ENCODE assay signal across 13 mouse cellular contexts in genomic region chr9:85609152-85609551, GRCm38 (mm10).
A peak's percentile ranks its signal among the peaks of the same experiment; 100 is the strongest.
DNase-seq lines count a peak whose midpoint lies in the region; ATAC-seq and TF ChIP-seq lines count a peak whose summit lies in the region.
"Had no signal": no experiment of that assay in that cellular context is flagged by ENCODE, and none has a peak within 500 bp of the region (broad histone marks: within the 10 kb centered on the region; RNA-seq: fewer than 3 reads in every experiment).

No protein-coding gene starts in this region.

- no peaks in the 10 kb centered on the region for H3K36me3 ChIP-seq in lung, embryonic 14.5 days (ENCODE audit: insufficient read depth)
- H3K36me3 ChIP-seq in lung, postnatal 0 days (ENCODE audit: insufficient read depth, low read length) = no peaks in the 10 kb centered on the region
- H3K36me3 ChIP-seq: heart, embryonic 12.5 days; limb, embryonic 12.5 days had no signal

- H3K4me3 ChIP-seq in lung, embryonic 14.5 days (ENCODE audit: low read depth, low read length) = no peak overlapping the region
- no peak overlapping the region for H3K4me3 ChIP-seq in lung, postnatal 0 days (ENCODE audit: low read depth, low read length)
- H3K4me3 ChIP-seq: heart, embryonic 12.5 days; limb, embryonic 12.5 days had no signal

- H3K4me1 ChIP-seq in lung, embryonic 14.5 days (ENCODE audit: insufficient read depth) = no peaks in the 10 kb centered on the region
- no peaks in the 10 kb centered on the region for H3K4me1 ChIP-seq in lung, postnatal 0 days (ENCODE audit: insufficient read depth, low read depth, low read length)
- H3K4me1 ChIP-seq: heart, embryonic 12.5 days; limb, embryonic 12.5 days had no signal

- TF ChIP-seq EP300 in lung, postnatal 0 days (IDR thresholded peaks at IDR 0.05) = no peak

- 84% methylated on average over 3 of the region's 3 CpGs for WGBS in lung, embryonic 14.5 days
- 67% methylated on average over 3 of the region's 3 CpGs for WGBS in lung, postnatal 0 days

- H3K27me3 ChIP-seq in lung, embryonic 14.5 days (ENCODE audit: insufficient read depth, low read length) = no peaks in the 10 kb centered on the region
- no peaks in the 10 kb centered on the region for H3K27me3 ChIP-seq in lung, postnatal 0 days (replicated peaks; ENCODE audit: insufficient read depth, low read length)
- H3K27me3 ChIP-seq: CH12.LX; heart, embryonic 12.5 days; limb, embryonic 12.5 days had no signal

- no peak; the same call in 1 of the 2 replicates for ATAC-seq in lung, embryonic 14.5 days (ENCODE audit: insufficient read depth)
- ATAC-seq in lung, postnatal 0 days = no peak
- ATAC-seq in erythroblast, adult 5-6 weeks (replicated peaks; ENCODE audit: low FRiP score, poor library complexity, severe bottlenecking) = no peak

- no peak overlapping the region for H3K27ac ChIP-seq in lung, embryonic 14.5 days (ENCODE audit: low read depth)
- no peak overlapping the region for H3K27ac ChIP-seq in lung, postnatal 0 days (ENCODE audit: low read length)
- H3K27ac ChIP-seq: limb, embryonic 12.5 days had no signal

- DNase-seq in lung, embryonic 14.5 days = peak; percentile 25
- DNase-seq in lung, adult 18-20 months = no peak
- DNase-seq in cerebellum, adult 9-11 months = peak; percentile 46
- peak; percentile 58 to 78 for DNase-seq in layer of hippocampus, adult 18-20 months (ENCODE audit: low spot score in 2 of 2)
- DNase-seq in right cerebral cortex, postnatal 14 days = peak; percentile 13
- no peak for DNase-seq in gastrocnemius, postnatal 10 days
- no peak for DNase-seq in lung, postnatal 0 days (ENCODE audit: low spot score)
- DNase-seq: kidney, adult 18-20 months; thymus, postnatal 14 days had no signal

- no peak for TF ChIP-seq CTCF in lung, embryonic 14.5 days (IDR thresholded peaks at IDR 0.05; ENCODE audit: low read depth)
- no peak for TF ChIP-seq CTCF in lung, postnatal 0 days (IDR thresholded peaks at IDR 0.05)

- no peaks in the 10 kb centered on the region for H3K9me3 ChIP-seq in lung, embryonic 14.5 days (ENCODE audit: low read depth, low read length)
- no peaks in the 10 kb centered on the region for H3K9me3 ChIP-seq in lung, postnatal 0 days (ENCODE audit: low read length)
- H3K9me3 ChIP-seq: heart, embryonic 12.5 days; limb, embryonic 12.5 days had no signal

- no peak overlapping the region for H3K4me2 ChIP-seq in lung, embryonic 14.5 days
- no peak overlapping the region for H3K4me2 ChIP-seq in lung, postnatal 0 days (replicated peaks; ENCODE audit: low read depth, low read length)
- H3K4me2 ChIP-seq: heart, embryonic 12.5 days; limb, embryonic 12.5 days had no signal

- H3K9ac ChIP-seq in lung, embryonic 14.5 days = no peak overlapping the region
- H3K9ac ChIP-seq in lung, postnatal 0 days (replicated peaks; ENCODE audit: low read depth) = no peak overlapping the region
- H3K9ac ChIP-seq: heart, embryonic 12.5 days; limb, embryonic 12.5 days had no signal

Comparison
In these comparisons a context has a peak if more than half of its experiments do, and no peak if none do; other contexts are left out.
1. DNase-seq: peak in lung, embryonic 14.5 days (single experiment), cerebellum, adult 9-11 months (single experiment), layer of hippocampus, adult 18-20 months (2 of 2) and right cerebral cortex, postnatal 14 days (single experiment); none in lung, adult 18-20 months (0 of 2), gastrocnemius, postnatal 10 days (single experiment) and lung, postnatal 0 days (single experiment).